In the genomic region with DNA sequence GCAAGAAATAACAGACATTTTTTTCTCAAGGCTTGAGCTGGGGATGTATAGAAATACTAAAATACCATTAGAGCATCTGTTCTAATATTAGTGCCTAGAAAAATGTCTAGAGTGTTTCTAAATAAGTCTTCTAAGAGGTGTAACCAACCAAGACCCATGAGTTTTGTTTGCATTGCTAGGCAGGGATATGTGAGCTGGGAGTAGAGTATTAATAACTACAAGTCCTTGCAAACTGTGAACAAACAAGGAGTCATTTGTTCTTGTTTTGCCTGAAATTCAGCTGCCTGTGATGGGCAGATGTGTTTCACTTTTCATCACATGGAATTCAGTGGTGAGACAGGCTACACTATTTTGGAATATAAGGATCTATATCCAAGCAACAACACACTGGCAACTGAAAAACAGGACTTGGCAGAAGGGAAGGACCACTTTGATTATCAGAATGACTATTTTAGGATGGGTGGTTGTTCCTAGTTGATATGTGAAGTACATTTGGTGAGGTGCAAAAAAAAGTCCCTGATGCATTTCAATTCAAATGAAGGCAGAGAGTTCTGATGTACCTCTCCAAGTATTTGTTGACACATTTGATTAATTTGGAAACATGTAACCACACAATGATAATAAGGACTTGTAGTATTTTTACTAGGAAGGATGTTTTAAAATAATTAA, we compare ENCODE assay signal across 23 mouse cellular contexts.
DNase-seq lines count a peak whose midpoint lies in the region; ATAC-seq lines count a peak whose summit lies in the region.
"Had no signal": no experiment of that assay in that cellular context is flagged by ENCODE, and none has a peak within 500 bp of the region (broad histone marks: within the 10 kb centered on the region; RNA-seq: fewer than 3 reads in every experiment).

No protein-coding gene starts in this region.

- H3K9ac ChIP-seq in heart, embryonic 12.5 days = no peak overlapping the region
- no peak overlapping the region for H3K9ac ChIP-seq in heart, embryonic 16.5 days (ENCODE audit: low read length)
- H3K9ac ChIP-seq: embryonic facial prominence, embryonic 15.5 days; forebrain, embryonic 15.5 days; hindbrain, embryonic 13.5 days had no signal

- no peak overlapping the region for H3K4me3 ChIP-seq in heart, embryonic 10.5 days
- no peak overlapping the region for H3K4me3 ChIP-seq in heart, embryonic 12.5 days
- no peak overlapping the region for H3K4me3 ChIP-seq in heart, embryonic 16.5 days (ENCODE audit: low read length)
- no peak overlapping the region for H3K4me3 ChIP-seq in forebrain, embryonic 10.5 days
- H3K4me3 ChIP-seq: embryonic facial prominence, embryonic 15.5 days; erythroblast, embryonic 14.5 days; forebrain, embryonic 15.5 days; hindbrain, embryonic 13.5 days had no signal

- H3K4me2 ChIP-seq in heart, embryonic 12.5 days = no peak overlapping the region
- H3K4me2 ChIP-seq in heart, embryonic 16.5 days (ENCODE audit: low read depth, low read length) = peak overlapping the region; percentile 36
- H3K4me2 ChIP-seq: embryonic facial prominence, embryonic 15.5 days; forebrain, embryonic 15.5 days; hindbrain, embryonic 13.5 days had no signal

- H3K36me3 ChIP-seq in heart, embryonic 10.5 days = no peaks in the 10 kb centered on the region
- no peaks in the 10 kb centered on the region for H3K36me3 ChIP-seq in heart, embryonic 12.5 days
- 0 out of 2 replicates have a peak, but pooled peaks cover 2% of the 10 kb centered on the region for H3K36me3 ChIP-seq in heart, embryonic 16.5 days (ENCODE audit: control insufficient read depth, insufficient read depth)
- H3K36me3 ChIP-seq in forebrain, embryonic 10.5 days (replicated peaks) = no peaks in the 10 kb centered on the region
- H3K36me3 ChIP-seq: embryonic facial prominence, embryonic 15.5 days; forebrain, embryonic 15.5 days; G1E; hindbrain, embryonic 13.5 days had no signal

- peak; percentile 77 for DNase-seq in heart, adult 11 months
- no peak for DNase-seq in heart, postnatal 4 days
- DNase-seq in heart, embryonic 10.5 days (ENCODE audit: low spot score) = no peak
- DNase-seq in heart, postnatal 25 days (ENCODE audit: low spot score) = no peak
- no peak for DNase-seq in forebrain, embryonic 10.5 days (ENCODE audit: extremely low spot score, low spot score)
- DNase-seq in spleen, postnatal 36 days (ENCODE audit: low spot score in 2 of 2) = no peak
- DNase-seq: adrenal gland, adult 8-10 months; adrenal gland, postnatal 36 days; B cell, adult 2 months; cerebellum, adult 8-10 months; cerebellum, postnatal 14 days; embryo, embryonic 11 days; gastrocnemius, postnatal 10 days; kidney, adult 11 months had no signal

- intact Hi-C loops in heart, postnatal 25 days (cut with DNase I) = no loop called here

- no peaks in the 10 kb centered on the region for H3K27me3 ChIP-seq in heart, embryonic 10.5 days (ENCODE audit: insufficient read depth, poor library complexity, severe bottlenecking)
- no peaks in the 10 kb centered on the region for H3K27me3 ChIP-seq in heart, embryonic 12.5 days (replicated peaks)
- no peaks in the 10 kb centered on the region for H3K27me3 ChIP-seq in heart, embryonic 16.5 days (ENCODE audit: control insufficient read depth, insufficient read depth, low read length)
- no peaks in the 10 kb centered on the region for H3K27me3 ChIP-seq in forebrain, embryonic 10.5 days (ENCODE audit: poor library complexity, severe bottlenecking)
- H3K27me3 ChIP-seq: embryonic facial prominence, embryonic 15.5 days; forebrain, embryonic 15.5 days; hindbrain, embryonic 13.5 days had no signal

- H3K4me1 ChIP-seq in heart, embryonic 10.5 days = no peaks in the 10 kb centered on the region; the same call in 1 of the 2 replicates
- H3K4me1 ChIP-seq in heart, embryonic 12.5 days (replicated peaks) = peaks cover 10% of the 10 kb centered on the region
- peaks cover 12% of the 10 kb centered on the region for H3K4me1 ChIP-seq in heart, embryonic 16.5 days (ENCODE audit: control insufficient read depth, insufficient read depth, low read length)
- no peaks in the 10 kb centered on the region for H3K4me1 ChIP-seq in forebrain, embryonic 10.5 days
- H3K4me1 ChIP-seq: embryonic facial prominence, embryonic 15.5 days; forebrain, embryonic 15.5 days; hindbrain, embryonic 13.5 days had no signal

- H3K9me3 ChIP-seq in heart, embryonic 10.5 days = no peaks in the 10 kb centered on the region
- H3K9me3 ChIP-seq in heart, embryonic 12.5 days (replicated peaks) = no peaks in the 10 kb centered on the region
- no peaks in the 10 kb centered on the region for H3K9me3 ChIP-seq in heart, embryonic 16.5 days (replicated peaks; ENCODE audit: control insufficient read depth, low read length)
- no peaks in the 10 kb centered on the region for H3K9me3 ChIP-seq in forebrain, embryonic 10.5 days
- H3K9me3 ChIP-seq: embryonic facial prominence, embryonic 15.5 days; forebrain, embryonic 15.5 days; G1E; hindbrain, embryonic 13.5 days had no signal

- ATAC-seq in heart, embryonic 12.5 days (ENCODE audit: insufficient number of reproducible peaks, low FRiP score) = no peak
- peak; percentile 67 for ATAC-seq in heart, embryonic 16.5 days (replicated peaks; ENCODE audit: extremely low read depth, insufficient read depth, low FRiP score)
- ATAC-seq: CD4-positive, CD25-positive, alpha-beta regulatory T cell, adult 4 months; forebrain, embryonic 15.5 days; hindbrain, postnatal 0 days had no signal

- H3K27ac ChIP-seq in heart, embryonic 10.5 days = 0 out of 2 replicates have a peak overlapping the region, but pooled peaks have one; percentile 10
- peak overlapping the region; percentile 11 for H3K27ac ChIP-seq in heart, embryonic 12.5 days (ENCODE audit: poor library complexity, severe bottlenecking)
- H3K27ac ChIP-seq in heart, embryonic 16.5 days (ENCODE audit: low read length) = peak overlapping the region; percentile 82
- H3K27ac ChIP-seq in forebrain, embryonic 10.5 days = no peak overlapping the region
- H3K27ac ChIP-seq: embryonic facial prominence, embryonic 15.5 days; forebrain, embryonic 15.5 days; hindbrain, embryonic 13.5 days; hindbrain, postnatal 0 days had no signal
